Mouse (Mus musculus) left cerebral cortex, postnatal 10 days (tissue): ENCODE measurements around the gene Lhx4. TPM values are rescaled to one million over a fixed set of nuclear protein-coding genes. Genes with fewer than 3 reads are reported as not detected.

Experiments
- total RNA-seq, 2 experiments: library from RNA; stranded (reverse); gene quantifications; 2 replicates each; pipeline ENCODE4 v1.2.3; 2021

Gene Lhx4
- total RNA-seq, 2 experiments from 2014 or later: 0.06 TPM; not detected in 1

Other genes starting within 250 kb of the Lhx4 start
- gene Acbd6, start 193.6 kb downstream of the Lhx4 start, total RNA-seq: 100 to 1,000 TPM; 107 to 110 TPM
- gene Qsox1, start 61.2 kb upstream of the Lhx4 start, total RNA-seq: 10 to 100 TPM; 30.9 to 32.3 TPM
- gene Cep350, start 221.6 kb upstream of the Lhx4 start, total RNA-seq: 10 to 100 TPM; 38.6 to 42.6 TPM